Mouse (Mus musculus) hindbrain, embryonic 16.5 days (tissue): ENCODE results near the gene Trub2. TPM values are rescaled to one million over a fixed set of nuclear protein-coding genes. Genes with fewer than 3 reads are reported as not detected.

ENCODE experiments used
- ATAC-seq: fragments of 200-750 bp; cut with Nextera tagmentation; 2 replicates; pipeline ENCODE4 v1.8.0; 2017; ENCODE audit warnings: moderate TSS enrichment, moderate library complexity
- H3K27ac ChIP-seq: fragments of 300-500 bp; sonication (generic); 2 replicates; pipeline ENCODE4 v1.5.1; 2014; ENCODE audit warnings: low read depth, mild to moderate bottlenecking, control low read depth, low read length, moderate library complexity
- H3K27me3 ChIP-seq: fragments of 300-500 bp; sonication (generic); replicated peaks from 2 replicates; pipeline ENCODE4 v1.6.1; 2014; ENCODE audit warnings: low read length; ENCODE audit not compliant: control insufficient read depth, insufficient read depth
- H3K36me3 ChIP-seq: fragments of 300-500 bp; sonication (generic); 2 replicates; pipeline ENCODE4 v1.6.1; 2014; ENCODE audit warnings: mild to moderate bottlenecking, low read length, moderate library complexity, mixed read lengths; ENCODE audit not compliant: control insufficient read depth, insufficient read depth
- H3K4me1 ChIP-seq: fragments of 300-500 bp; sonication (generic); 2 replicates; pipeline ENCODE4 v1.6.1; 2014; ENCODE audit warnings: low read depth, low read length; ENCODE audit not compliant: control insufficient read depth, insufficient read depth
- H3K4me2 ChIP-seq: fragments of 300-500 bp; sonication (generic); 2 replicates; pipeline ENCODE4 v1.6.1; 2014; ENCODE audit warnings: mild to moderate bottlenecking, low read length, control low read depth, moderate library complexity
- H3K4me3 ChIP-seq: fragments of 300-500 bp; sonication (generic); 2 replicates; pipeline ENCODE4 v1.5.1; 2014; ENCODE audit warnings: mild to moderate bottlenecking, low read length, control low read depth, moderate library complexity
- H3K9ac ChIP-seq: fragments of 300-500 bp; sonication (generic); 2 replicates; pipeline ENCODE4 v1.6.1; 2014; ENCODE audit warnings: low read depth, mild to moderate bottlenecking, control low read depth, low read length, moderate library complexity
- H3K9me3 ChIP-seq: fragments of 300-500 bp; sonication (generic); 2 replicates; pipeline ENCODE4 v1.6.1; 2014; ENCODE audit warnings: mild to moderate bottlenecking, low read length, moderate library complexity; ENCODE audit not compliant: control insufficient read depth
- WGBS: fragments of 180-500 bp; shearing (Covaris S2); extraction: QIAGEN DNeasy Blood & Tissue Kit; methylation state at CpG from one replicate; pipeline ENCODE4 v1.1.7; 2014; 5-methylcytosine and 5-hydroxymethylcytosine counted together
- polyA plus RNA-seq: library from polyadenylated mRNA; unstranded; fragments of >200 nt; fragmentation: Nextera tagmentation; extraction: Ambion mirVana; gene quantifications from 2 replicates; pipeline ENCODE4 v1.2.1, GENCODE M21; 2015

Trub2 gene
- polyA plus RNA-seq, 1 experiment from 2014 or later: 32.5 TPM

- H3K36me3 ChIP-seq: peaks cover 11% of the 10 kb centered on the region
- H3K9me3 ChIP-seq: no peaks in the 10 kb centered on the region
- no peak overlapping the region for H3K4me3 ChIP-seq
- WGBS: 23% methylated on average over 6 of the region's 6 CpGs
- H3K27me3 ChIP-seq: no peaks in the 10 kb centered on the region
- ATAC-seq: peak; percentile 52; the same call in 1 of the 2 replicates
- H3K4me1 ChIP-seq: no peaks in the 10 kb centered on the region
- no peak overlapping the region for H3K4me2 ChIP-seq
- no peak overlapping the region for H3K9ac ChIP-seq
- no peak overlapping the region for H3K27ac ChIP-seq
Observed at GRCm38 (mm10) chr2:29716691-29717090, 71.6 kb downstream of the Trub2 start.

- 0 out of 2 replicates have a peak, but pooled peaks have one; percentile 20 for ATAC-seq
- Histone ChIP-seq H3K4me3 (no peak overlapping the region), H3K27me3 (no peaks in the 10 kb centered on the region), H3K9ac (no peak overlapping the region), H3K4me1 (no peaks in the 10 kb centered on the region), H3K36me3 (peaks cover 14% of the 10 kb centered on the region), H3K9me3 (no peaks in the 10 kb centered on the region), H3K4me2 (no peak overlapping the region), H3K27ac (no peak overlapping the region)
- WGBS: 42% methylated on average over 7 of the region's 7 CpGs
Observed at GRCm38 (mm10) chr2:29716143-29716542, 72.2 kb downstream of the Trub2 start.

- H3K4me2 ChIP-seq: no peak overlapping the region
- H3K4me1 ChIP-seq: no peaks in the 10 kb centered on the region
- no peak overlapping the region for H3K9ac ChIP-seq
- H3K27ac ChIP-seq: no peak overlapping the region
- no peak overlapping the region for H3K4me3 ChIP-seq
- H3K27me3 ChIP-seq: no peaks in the 10 kb centered on the region
- WGBS: 94% methylated on average over 5 of the region's 5 CpGs
- H3K9me3 ChIP-seq: no peaks in the 10 kb centered on the region
- H3K36me3 ChIP-seq: peaks cover 17% of the 10 kb centered on the region
- no peak for ATAC-seq
Observed at GRCm38 (mm10) chr2:29714127-29714526, 74.2 kb downstream of the Trub2 start.

GRCm38 (mm10) chr2:29713501-29713900 is 74.8 kb downstream of the Trub2 start:
- Histone ChIP-seq H3K4me2 (no peak overlapping the region), H3K9ac (no peak overlapping the region), H3K36me3 (peaks cover 15% of the 10 kb centered on the region), H3K27me3 (no peaks in the 10 kb centered on the region), H3K27ac (no peak overlapping the region), H3K9me3 (no peaks in the 10 kb centered on the region), H3K4me3 (no peak overlapping the region), H3K4me1 (no peaks in the 10 kb centered on the region)
- no peak for ATAC-seq
- 92% methylated on average over 1 of the region's 2 CpGs for WGBS

DNA sequence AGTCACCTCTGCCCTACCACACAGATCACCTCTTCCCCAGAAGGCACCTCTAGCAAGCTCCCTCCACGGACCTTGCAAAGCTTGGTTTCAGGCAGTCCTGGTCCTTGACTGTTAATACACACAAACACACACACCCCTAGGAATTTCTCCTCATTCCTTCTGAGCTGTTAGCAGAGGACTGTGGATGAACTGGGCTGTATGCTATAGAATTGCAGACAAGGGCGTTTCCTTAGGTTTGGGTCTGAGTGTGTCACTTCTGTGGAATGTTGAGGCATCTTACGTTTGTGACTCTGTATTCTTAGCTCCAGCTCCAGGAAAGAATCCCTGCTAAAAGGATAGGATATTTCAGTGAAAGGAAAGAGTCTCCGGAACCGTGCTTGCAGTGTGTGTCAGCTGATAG is 76.4 kb downstream of the Trub2 start:
- Histone ChIP-seq H3K4me1 (no peaks in the 10 kb centered on the region), H3K27me3 (no peaks in the 10 kb centered on the region), H3K4me3 (no peak overlapping the region), H3K9ac (no peak overlapping the region), H3K4me2 (no peak overlapping the region), H3K36me3 (peaks cover 21% of the 10 kb centered on the region), H3K27ac (no peak overlapping the region), H3K9me3 (no peaks in the 10 kb centered on the region)
- 89% methylated on average over 5 of the region's 5 CpGs for WGBS
- ATAC-seq: no peak

Other genes with a start within 250 kb of the Trub2 start
- 14.8 and 18.6 TPM in 2 replicates for gene Rapgef1, start 168.8 kb downstream of the Trub2 start, polyA plus RNA-seq
- gene Gm13420, start 36.8 kb downstream of the Trub2 start, polyA plus RNA-seq: 0.15 and 0.38 TPM in 2 replicates
- gene Gm13547, start 29.2 kb downstream of the Trub2 start, polyA plus RNA-seq: not detected in 2 replicates
- gene Coq4, start 1.0 kb downstream of the Trub2 start, polyA plus RNA-seq: 44.0 and 48.6 TPM in 2 replicates
- 45.9 and 47.9 TPM in 2 replicates for gene Slc27a4, start 14.1 kb upstream of the Trub2 start, polyA plus RNA-seq
- gene Urm1, start 31.6 kb upstream of the Trub2 start, polyA plus RNA-seq: 27.4 and 31.4 TPM in 2 replicates
- gene Cercam, start 80.7 kb upstream of the Trub2 start, polyA plus RNA-seq: 22.6 and 25.8 TPM in 2 replicates
- gene Odf2, start 100.7 kb upstream of the Trub2 start, polyA plus RNA-seq: 61.0 and 61.2 TPM in 2 replicates
- gene Gle1, start 146.9 kb upstream of the Trub2 start, polyA plus RNA-seq: 59.6 and 66.0 TPM in 2 replicates
- 234 and 268 TPM in 2 replicates for gene Sptan1, start 177.1 kb upstream of the Trub2 start, polyA plus RNA-seq